Mouse (Mus musculus): ENCODE results near the gene Gm11172.

GRCm38 (mm10) chr16:10840018-10840417 is 27.3 kb downstream of the Gm11172 start:
- TF ChIP-seq TAL1 (conservative IDR thresholded peaks at IDR 0.05; ENCODE audit: low read depth, low read length) (no peak), CTCF (IDR thresholded peaks at IDR 0.05; ENCODE audit: low read depth, low read length) (no peak), GATA1 (IDR thresholded peaks at IDR 0.05; ENCODE audit: borderline replicate concordance, low read length) (no peak), POLR2AphosphoS5 (IDR thresholded peaks at IDR 0.05; ENCODE audit: insufficient replicate concordance, low read depth, low read length) (no peak), GATA2 (IDR thresholded peaks at IDR 0.05; ENCODE audit: borderline replicate concordance, low read depth, low read length) (no peak)

Data from G1E (cell line).